Mouse (Mus musculus) kidney, postnatal 14 days (tissue): ENCODE data around the gene Gse1.

Source experiments
- DNase-seq: peaks from one replicate; pipeline ENCODE4 v3.0.0; 2022; ENCODE audit warnings: mixed read lengths

Gse1 gene

DNA sequence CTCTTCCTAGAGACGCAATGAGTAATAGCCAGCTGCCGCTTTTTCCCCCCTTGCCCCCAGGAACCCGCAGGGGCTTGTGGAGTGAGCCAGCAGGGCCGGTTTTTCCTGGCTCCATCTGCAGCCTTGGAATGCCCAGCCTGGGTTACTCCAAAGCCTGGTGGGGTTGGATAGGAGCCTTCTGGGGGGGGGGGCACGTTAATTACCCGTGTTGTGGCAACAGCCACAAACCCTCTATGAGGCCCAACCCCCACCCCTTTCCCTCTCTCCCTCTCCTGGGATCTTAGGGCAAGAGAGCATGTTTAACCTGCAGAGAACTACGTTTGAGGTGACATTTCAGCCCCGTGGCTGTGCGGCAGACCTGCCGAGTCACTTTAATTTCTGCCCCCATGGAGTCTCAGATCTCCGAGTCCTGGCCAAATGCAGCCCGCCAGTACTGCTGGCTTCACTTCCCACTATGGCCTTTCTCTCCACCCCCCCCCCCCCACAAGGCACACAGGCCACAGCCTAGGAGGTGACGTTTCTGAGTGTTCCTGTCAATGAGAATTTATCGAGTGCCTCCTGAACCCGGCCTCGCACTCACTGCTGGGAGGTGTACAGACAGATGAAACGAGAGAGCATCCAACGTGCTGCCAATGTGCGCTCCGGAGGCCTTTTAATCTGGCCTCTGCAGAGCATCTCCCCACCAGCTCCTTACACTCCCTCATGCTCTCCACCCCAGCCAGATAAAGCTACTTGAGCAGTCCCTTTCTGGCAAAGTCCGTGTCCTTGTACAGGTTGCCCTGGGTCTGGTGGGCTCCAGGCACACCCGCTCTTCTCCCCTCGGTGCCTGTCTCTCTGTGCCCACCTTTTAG lies 311.7 kb downstream of the Gse1 start:
- DNase-seq, result peak; percentile 58

- no peak for DNase-seq
Observed at GRCm38 (mm10) chr8:120542995-120543394, 314.7 kb downstream of the Gse1 start.

GRCm38 (mm10) chr8:120543416-120544055 lies 315.3 kb downstream of the Gse1 start:
- DNase-seq, result peak; percentile 93

GRCm38 (mm10) chr8:120544155-120544554 lies 315.9 kb downstream of the Gse1 start:
- DNase-seq, result peak; percentile 53

DNA sequence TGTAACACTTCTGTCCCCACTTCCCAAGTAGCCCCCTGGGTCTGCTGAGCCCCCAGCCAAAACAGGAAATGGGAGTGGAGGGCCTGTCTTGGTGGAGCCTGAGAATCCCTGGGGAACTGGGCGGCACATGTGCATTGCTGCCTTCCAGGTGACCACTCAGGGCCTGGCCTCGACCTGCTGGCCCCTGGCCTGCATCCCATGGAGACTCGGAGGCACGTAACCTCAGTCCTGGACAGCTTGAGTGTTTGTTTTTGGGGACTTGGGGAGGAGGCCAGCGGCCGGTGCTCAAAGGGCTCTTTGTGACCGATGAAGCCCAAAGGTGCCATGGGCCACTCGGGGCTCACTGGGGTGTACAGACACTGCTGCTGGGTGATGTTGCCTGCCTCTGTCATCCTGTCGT lies 319.3 kb downstream of the Gse1 start:
- DNase-seq, result no peak

DNA sequence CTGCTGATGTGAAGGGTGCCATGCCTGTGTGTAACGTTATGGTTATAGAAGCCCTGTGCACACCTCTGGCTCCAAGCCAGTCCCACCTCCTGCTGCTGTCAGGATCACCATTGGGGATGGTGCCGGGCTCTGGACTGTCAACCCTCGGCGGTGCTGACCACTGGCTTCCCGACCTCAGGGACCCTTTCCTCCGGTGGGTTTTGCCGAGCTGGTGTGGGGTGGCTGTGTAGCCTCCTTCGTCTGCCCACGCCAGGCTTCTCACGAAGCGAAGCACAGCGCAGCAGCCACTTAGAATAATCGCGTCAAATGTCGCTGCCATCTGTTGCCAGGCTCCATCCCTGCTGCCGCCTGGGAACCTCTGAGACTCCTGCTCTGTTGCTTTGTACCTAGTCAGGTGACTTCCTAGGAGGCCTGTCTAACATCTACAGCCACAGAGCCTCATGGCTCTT lies 320.1 kb downstream of the Gse1 start:
- no peak for DNase-seq

DNA sequence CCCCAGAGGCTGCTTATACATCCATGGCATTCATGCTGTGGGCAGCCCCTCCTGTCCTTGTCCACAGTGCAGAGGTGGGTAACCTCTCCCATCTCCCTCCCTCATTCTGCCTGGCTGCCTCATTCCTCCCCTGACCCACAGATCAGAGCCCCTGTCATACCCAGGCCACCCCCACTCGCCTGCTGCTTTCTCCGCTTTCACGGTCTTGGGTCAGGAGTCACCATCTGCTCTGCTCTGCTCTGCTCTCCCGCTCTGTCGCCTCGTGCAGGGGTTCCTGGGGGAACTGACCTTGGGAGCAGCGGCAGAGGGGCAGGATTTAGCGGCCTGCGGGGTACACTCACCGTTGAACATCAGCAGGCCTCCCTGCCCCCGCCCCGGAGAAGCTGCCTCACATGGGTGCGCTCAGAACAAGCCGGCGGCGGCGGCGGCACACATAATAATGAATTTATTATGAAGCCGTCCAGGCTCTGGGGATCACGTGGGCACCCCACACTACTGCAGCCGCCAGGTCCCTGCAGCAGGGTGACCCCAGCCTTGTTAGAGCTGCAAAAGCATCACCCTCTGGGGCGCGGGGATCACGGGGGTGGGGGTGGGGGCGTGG lies 321.2 kb downstream of the Gse1 start:
- DNase-seq, result peak; percentile 46

GRCm38 (mm10) chr8:120549922-120550321 lies 321.7 kb downstream of the Gse1 start:
- no peak for DNase-seq

- DNase-seq, result no peak
Observed at GRCm38 (mm10) chr8:120550430-120550829, 322.2 kb downstream of the Gse1 start.

DNA sequence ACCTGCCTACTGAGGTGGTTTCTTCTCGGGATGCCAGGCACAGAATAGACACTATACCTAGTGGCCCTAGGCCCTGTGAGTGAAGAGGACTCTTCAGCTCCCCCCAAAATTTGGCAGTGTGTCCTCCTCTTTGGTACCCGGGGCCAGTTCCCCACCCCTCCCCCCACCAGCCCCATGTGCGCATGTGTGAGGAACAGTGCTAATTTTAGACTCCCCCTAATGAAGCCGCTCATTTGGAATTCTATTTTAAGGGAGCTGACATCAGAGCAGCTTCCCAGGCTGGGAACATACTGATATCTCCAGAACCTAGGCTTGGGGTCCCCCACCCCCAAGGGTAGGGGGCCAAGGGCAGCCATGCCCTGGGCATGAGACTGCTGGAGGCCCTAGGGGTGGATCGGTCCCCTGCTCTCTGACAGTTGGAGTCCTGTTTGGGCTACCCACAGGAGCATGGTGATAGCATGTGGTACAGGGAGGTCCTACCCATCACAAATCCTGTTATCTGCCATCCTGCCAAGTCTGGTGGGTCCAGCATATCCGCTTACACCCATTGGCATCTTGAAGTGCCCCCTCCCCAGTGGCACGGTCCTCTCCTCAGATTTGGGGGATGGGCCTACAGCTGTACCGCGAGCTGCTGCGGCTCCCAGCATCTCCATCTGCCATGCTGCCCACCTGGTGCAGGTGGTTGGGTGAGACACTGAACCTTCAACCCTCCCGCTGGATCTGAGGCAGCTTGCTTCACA lies 322.9 kb downstream of the Gse1 start:
- no peak for DNase-seq

GRCm38 (mm10) chr8:120551677-120551980 lies 323.4 kb downstream of the Gse1 start:
- DNase-seq, result no peak

DNA sequence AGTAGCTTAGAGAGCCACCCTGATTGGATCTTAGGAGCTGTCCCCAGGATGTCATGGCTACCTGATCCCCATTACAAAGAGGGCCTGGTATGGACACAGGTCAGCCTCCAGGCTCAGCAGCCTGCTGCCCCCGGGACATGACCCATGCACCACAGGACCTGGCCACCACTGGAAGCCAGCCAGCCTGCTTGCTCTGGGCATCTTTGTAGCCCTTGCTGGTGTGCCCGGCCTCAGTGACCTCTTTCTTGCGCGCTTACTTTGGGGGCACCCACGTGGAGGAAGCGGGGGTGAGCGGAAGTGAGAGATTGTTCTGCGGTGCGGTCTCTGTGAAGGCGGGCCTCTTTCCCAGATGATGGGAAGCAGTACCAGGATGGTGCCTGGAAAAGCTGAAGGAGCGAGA lies 324.3 kb downstream of the Gse1 start:
- DNase-seq, result no peak

- no peak for DNase-seq
Observed at GRCm38 (mm10) chr8:120553441-120554123, 325.3 kb downstream of the Gse1 start.

GRCm38 (mm10) chr8:120554466-120555039 lies 326.3 kb downstream of the Gse1 start:
- no peak for DNase-seq

- DNase-seq, result no peak
Observed at GRCm38 (mm10) chr8:120556198-120556892, 328.1 kb downstream of the Gse1 start.

GRCm38 (mm10) chr8:120557170-120557965 lies 329.1 kb downstream of the Gse1 start:
- DNase-seq, result no peak

DNA sequence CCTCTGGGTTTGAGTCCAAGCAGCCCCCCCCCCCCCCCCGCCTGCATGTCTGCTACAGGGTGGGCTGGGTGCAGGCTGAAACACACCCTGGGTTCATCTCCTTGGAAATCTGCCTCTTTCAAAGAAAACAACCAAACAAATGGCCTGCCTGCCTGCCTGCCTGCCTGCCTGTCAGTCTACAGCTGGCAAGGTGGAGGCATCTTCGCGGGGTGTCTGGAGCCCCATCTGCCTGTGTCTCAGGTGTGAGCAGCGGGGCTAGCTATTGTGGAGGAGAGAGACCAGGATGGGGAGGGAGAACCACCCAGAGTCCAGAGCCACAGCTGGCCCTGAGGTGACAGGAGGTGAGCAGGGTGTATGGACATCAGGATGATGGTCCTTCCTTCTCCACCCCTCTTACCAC lies 329.9 kb downstream of the Gse1 start:
- DNase-seq, result no peak

DNA sequence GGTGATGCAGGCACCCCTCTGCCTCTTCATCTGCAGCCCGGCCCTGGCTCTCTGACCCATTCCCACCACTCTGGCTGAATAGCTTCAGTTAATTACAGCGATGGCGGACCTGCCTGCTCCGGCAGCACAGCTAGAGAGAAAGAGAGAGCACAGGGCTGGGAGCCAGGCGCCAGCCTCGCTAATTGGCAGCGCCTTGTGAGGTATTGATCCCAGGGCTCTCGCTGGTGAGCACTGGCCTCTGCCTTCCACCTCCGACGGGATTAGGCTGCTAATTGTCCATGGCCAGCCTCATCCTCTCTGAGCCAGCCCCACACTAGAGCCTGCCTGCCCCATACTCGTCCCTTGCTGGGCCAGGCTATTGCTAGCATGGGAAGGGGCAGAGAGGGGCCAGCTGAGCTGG lies 331.4 kb downstream of the Gse1 start:
- DNase-seq, result no peak

DNA sequence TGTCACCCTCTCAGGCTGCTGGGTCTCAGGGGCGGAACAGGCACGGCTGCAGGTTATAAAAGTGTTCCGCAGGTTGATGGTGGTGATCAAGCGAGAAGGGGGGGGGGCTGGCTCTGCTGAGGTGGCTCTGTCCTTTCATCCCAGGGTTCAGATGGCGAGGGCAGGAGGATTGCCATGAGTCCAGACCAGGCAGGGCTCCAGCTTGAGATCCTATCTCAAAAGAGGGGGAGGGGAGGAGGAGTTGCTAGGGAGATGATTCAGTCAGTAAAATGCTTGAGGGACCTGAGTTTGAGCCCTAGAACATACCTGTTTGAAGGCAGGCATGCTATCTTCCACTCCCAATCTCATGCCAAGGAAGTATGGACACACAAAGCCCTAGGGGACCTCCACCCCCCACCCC lies 332.3 kb downstream of the Gse1 start:
- DNase-seq, result no peak

GRCm38 (mm10) chr8:120561539-120562435 lies 333.5 kb downstream of the Gse1 start:
- DNase-seq, result no peak
